In the genomic region with DNA sequence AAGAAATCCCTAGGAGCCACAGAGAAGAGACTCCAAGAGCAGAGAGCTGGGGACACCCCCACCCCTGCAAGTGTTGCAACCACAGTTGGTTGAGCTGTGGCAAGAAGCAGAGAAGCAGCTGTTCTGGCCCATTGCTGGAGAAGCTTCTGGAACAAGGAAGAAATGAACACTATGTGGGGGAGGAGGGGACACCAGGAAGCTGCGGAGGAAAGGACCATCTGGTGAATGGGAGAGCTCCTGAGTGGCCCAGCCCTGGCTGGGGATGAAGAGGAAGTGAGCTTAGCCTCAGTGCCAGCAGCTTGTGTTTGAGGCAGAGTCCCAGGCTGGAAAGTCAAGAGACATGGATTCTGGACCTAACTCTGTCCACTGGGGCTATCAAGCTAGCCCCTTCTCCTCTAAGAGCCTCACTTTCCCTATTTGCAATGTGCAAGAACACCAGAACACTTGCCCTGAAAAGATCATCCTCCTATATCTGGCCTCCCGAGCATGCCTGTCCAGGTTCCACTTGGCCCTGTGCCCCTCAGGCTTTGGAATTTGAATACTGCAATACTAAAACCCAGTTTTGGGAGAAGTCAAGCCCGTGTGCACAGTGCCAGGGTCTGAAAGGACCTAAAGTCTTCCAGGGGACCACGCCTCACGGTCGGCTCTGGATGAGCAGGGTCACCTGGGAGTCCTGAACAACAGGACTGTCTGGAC, we compare ENCODE assay signal across 11 mouse cellular contexts. TPM values are rescaled to one million over a fixed set of nuclear protein-coding genes. Genes with fewer than 3 reads are reported as not detected.
A peak's percentile ranks its signal among the peaks of the same experiment; 100 is the strongest.
DNase-seq lines count a peak whose midpoint lies in the region; ATAC-seq and TF ChIP-seq lines count a peak whose summit lies in the region.
"Had no signal": no experiment of that assay in that cellular context is flagged by ENCODE, and none has a peak within 500 bp of the region (broad histone marks: within the 10 kb centered on the region; RNA-seq: fewer than 3 reads in every experiment).

No protein-coding gene starts in this region.

- no peak overlapping the region for H3K27ac ChIP-seq in cerebellum, adult 2 months (ENCODE audit: insufficient read depth, low read length)
- H3K27ac ChIP-seq: limb, embryonic 12.5 days had no signal

- no peak for TF ChIP-seq CTCF in cerebellum, adult 2 months (IDR thresholded peaks at IDR 0.05; ENCODE audit: borderline replicate concordance, insufficient read depth, low read depth, low read length)

- peaks cover 30% of the 10 kb centered on the region for H3K4me1 ChIP-seq in cerebellum, adult 2 months (ENCODE audit: control insufficient read depth, insufficient read depth, low read length)

- ATAC-seq in megakaryocyte progenitor cell, adult 5-6 weeks (replicated peaks; ENCODE audit: poor library complexity): peak; percentile 50
- ATAC-seq in CD4-positive, CD25-positive, alpha-beta regulatory T cell, adult 4 months: no peak

- no peak for TF ChIP-seq POLR2A in cerebellum, adult 2 months (IDR thresholded peaks at IDR 0.05; ENCODE audit: borderline replicate concordance, insufficient read depth, low read length)

- WGBS in cerebellum, adult 2 months: 43% methylated on average over 6 of the region's 6 CpGs

- no peaks in the 10 kb centered on the region for H3K27me3 ChIP-seq in cerebellum, adult 2 months (ENCODE audit: control insufficient read depth, insufficient read depth, low read length)

- DNase-seq in cerebellum, adult 2 months: peak; percentile 62 to 79
- DNase-seq in cerebellum, adult 11 months: no peak
- DNase-seq in layer of hippocampus, adult 8-10 months (ENCODE audit: low spot score in 2 of 2): peak; percentile 48 to 63
- DNase-seq in layer of hippocampus, postnatal 14 days (ENCODE audit: low spot score in 2 of 2): no peak
- DNase-seq in cerebellum, postnatal 25 days: peak; percentile 50 to 58
- no peak for DNase-seq in gastrocnemius, adult 8-10 months (ENCODE audit: low spot score in 2 of 2)
- DNase-seq: kidney, adult 9 months had no signal

- H3K4me3 ChIP-seq in cerebellum, adult 2 months (replicated peaks; ENCODE audit: insufficient read depth, low read depth, low read length): no peak overlapping the region
- H3K4me3 ChIP-seq: limb, embryonic 12.5 days had no signal

RNA-seq across cellular contexts. Expression of gene Npas4, which starts 9.5 kb away (rescaled TPM):
- 2.5 and 2.9 TPM in 2 replicates for polyA plus RNA-seq in cerebellum, adult 2 months (2012; rRNA removed)
- 10 to 100 TPM in 2 of 4 experiments, 1 to 10 TPM in 2; 4.0 to 10.8 (median 8.3) TPM for total RNA-seq in layer of hippocampus, adult 8-10 months (2022)
- 10 to 100 TPM in 1 of 2 experiments, 1 to 10 TPM in 1; 5.1 to 10.5 TPM for total RNA-seq in layer of hippocampus, postnatal 14 days (2021)
- not detected in 2 replicates for total RNA-seq in megakaryocyte progenitor cell, adult 5-6 weeks (2015)
- total RNA-seq in megakaryocyte progenitor cell, adult 5-6 weeks (2017): not detected in 2 replicates
- polyA plus RNA-seq in CD4-positive, CD25-positive, alpha-beta regulatory T cell, adult 4 months (2017; shearing (Covaris generic)): 1 to 10 TPM in 1 of 2 experiments, under 1 TPM in 1; 0.90 to 2.1 TPM
- under 1 TPM in 1 of 4 experiments, not detected in 3; 0.11 TPM for total RNA-seq in gastrocnemius, adult 8-10 months (2022)
- polyA plus RNA-seq: limb, embryonic 12.5 days; lung, embryonic 16.5 days had no signal

RNA-seq across cellular contexts. Expression of gene Slc29a2, which starts 24.1 kb away (rescaled TPM):
- polyA plus RNA-seq in cerebellum, adult 2 months (2012; rRNA removed): 23.8 and 24.0 TPM in 2 replicates
- 10 to 100 TPM; 12.3 to 19.8 (median 16.3) TPM for total RNA-seq in layer of hippocampus, adult 8-10 months (2022)
- total RNA-seq in layer of hippocampus, postnatal 14 days (2021): 10 to 100 TPM; 16.8 to 17.3 TPM
- total RNA-seq in megakaryocyte progenitor cell, adult 5-6 weeks (2015): 3.6 and 5.2 TPM in 2 replicates
- 1.1 and 2.9 TPM in 2 replicates for total RNA-seq in megakaryocyte progenitor cell, adult 5-6 weeks (2017)
- polyA plus RNA-seq in CD4-positive, CD25-positive, alpha-beta regulatory T cell, adult 4 months (2017; shearing (Covaris generic)): 1 to 10 TPM; 2.4 to 2.5 TPM
- 1 to 10 TPM; 4.0 to 6.1 (median 4.3) TPM for total RNA-seq in gastrocnemius, adult 8-10 months (2022)

RNA-seq across cellular contexts. Expression of gene Mrpl11, which starts 37.6 kb away (rescaled TPM):
- 68.5 and 74.2 TPM in 2 replicates for polyA plus RNA-seq in cerebellum, adult 2 months (2012; rRNA removed)
- total RNA-seq in layer of hippocampus, adult 8-10 months (2022): 10 to 100 TPM; 51.9 to 62.5 (median 56.4) TPM
- 10 to 100 TPM; 58.9 to 60.7 TPM for total RNA-seq in layer of hippocampus, postnatal 14 days (2021)
- 32.3 and 32.4 TPM in 2 replicates for total RNA-seq in megakaryocyte progenitor cell, adult 5-6 weeks (2015)
- 51.6 and 63.6 TPM in 2 replicates for total RNA-seq in megakaryocyte progenitor cell, adult 5-6 weeks (2017)
- polyA plus RNA-seq in CD4-positive, CD25-positive, alpha-beta regulatory T cell, adult 4 months (2017; shearing (Covaris generic)): 10 to 100 TPM; 75.6 to 83.6 TPM
- total RNA-seq in gastrocnemius, adult 8-10 months (2022): 10 to 100 TPM; 56.3 to 63.7 (median 60.7) TPM

RNA-seq across cellular contexts. Expression of gene B4gat1, which starts 39.0 kb away (rescaled TPM):
- 104 and 108 TPM in 2 replicates for polyA plus RNA-seq in cerebellum, adult 2 months (2012; rRNA removed)
- total RNA-seq in layer of hippocampus, adult 8-10 months (2022): 100 to 1,000 TPM; 107 to 119 (median 111) TPM
- 100 to 1,000 TPM; 124 to 127 TPM for total RNA-seq in layer of hippocampus, postnatal 14 days (2021)
- total RNA-seq in megakaryocyte progenitor cell, adult 5-6 weeks (2015): 0.99 TPM in 1 of 2 replicates, not detected in the other
- 0.75 TPM in 1 of 2 replicates, not detected in the other for total RNA-seq in megakaryocyte progenitor cell, adult 5-6 weeks (2017)
- 10 to 100 TPM; 11.9 to 20.5 TPM for polyA plus RNA-seq in CD4-positive, CD25-positive, alpha-beta regulatory T cell, adult 4 months (2017; shearing (Covaris generic))
- total RNA-seq in gastrocnemius, adult 8-10 months (2022): 10 to 100 TPM; 16.0 to 23.1 (median 19.5) TPM

RNA-seq across cellular contexts. Expression of gene AC124502.3, which starts 39.1 kb away (rescaled TPM):
- 5.0 and 5.7 TPM in 2 replicates for polyA plus RNA-seq in cerebellum, adult 2 months (2012; rRNA removed)
- total RNA-seq in layer of hippocampus, adult 8-10 months (2022): 1 to 10 TPM; 4.4 to 10.0 (median 6.3) TPM
- 10 to 100 TPM in 1 of 2 experiments, 1 to 10 TPM in 1; 5.9 to 10.6 TPM for total RNA-seq in layer of hippocampus, postnatal 14 days (2021)
- 6.1 and 6.4 TPM in 2 replicates for total RNA-seq in megakaryocyte progenitor cell, adult 5-6 weeks (2015)
- 8.0 and 8.2 TPM in 2 replicates for total RNA-seq in megakaryocyte progenitor cell, adult 5-6 weeks (2017)
- under 1 TPM; 0.35 to 0.80 TPM for polyA plus RNA-seq in CD4-positive, CD25-positive, alpha-beta regulatory T cell, adult 4 months (2017; shearing (Covaris generic))
- total RNA-seq in gastrocnemius, adult 8-10 months (2022): 1 to 10 TPM in 3 of 4 experiments, under 1 TPM in 1; 0.61 to 1.7 (median 1.4) TPM

Comparison
In these comparisons a context has a peak if more than half of its experiments do, and no peak if none do; other contexts are left out.
1. DNase-seq: peak in cerebellum, adult 2 months (2 of 2), layer of hippocampus, adult 8-10 months (2 of 2) and cerebellum, postnatal 25 days (2 of 2); none in cerebellum, adult 11 months (single experiment), layer of hippocampus, postnatal 14 days (0 of 2) and gastrocnemius, adult 8-10 months (0 of 2).
2. RNA of gene Npas4, which starts 9.5 kb away (total RNA-seq): 5.1 to 10.5 TPM in layer of hippocampus, postnatal 14 days and 4.0 to 10.8 TPM in layer of hippocampus, adult 8-10 months; 0.11 TPM in gastrocnemius, adult 8-10 months and not detected in megakaryocyte progenitor cell, adult 5-6 weeks; every median in the first group is over 4 times any median in the second.